Mouse (Mus musculus) thymus, adult 2 months (tissue): ENCODE results near the gene Minos1. TPM values are rescaled to one million over a fixed set of nuclear protein-coding genes. Genes with fewer than 3 reads are reported as not detected.

Experiments used
- DNase-seq: peaks from one replicate; pipeline ENCODE4 v3.0.0; 2021
- H3K27ac ChIP-seq: fragments of 200-500 bp; 2 replicates; pipeline ENCODE4 v1.5.1; 2012; ENCODE audit warnings: low read length, control low read depth; ENCODE audit not compliant: control insufficient read depth, insufficient read depth
- H3K27me3 ChIP-seq: fragments of 200-500 bp; 2 replicates; pipeline ENCODE4 v1.6.1; 2012; ENCODE audit warnings: mild to moderate bottlenecking, low read length, moderate library complexity, mixed read lengths; ENCODE audit not compliant: control insufficient read depth, insufficient read depth
- H3K36me3 ChIP-seq: fragments of 200-500 bp; 2 replicates; pipeline ENCODE4 v1.6.1; 2012; ENCODE audit warnings: mild to moderate bottlenecking, low read length, moderate library complexity; ENCODE audit not compliant: control insufficient read depth, insufficient read depth
- H3K4me1 ChIP-seq: fragments of 200-500 bp; replicated peaks from 2 replicates; pipeline ENCODE4 v1.6.1; 2012; ENCODE audit warnings: low read length; ENCODE audit not compliant: control insufficient read depth, insufficient read depth
- H3K4me3 ChIP-seq: fragments of 200-500 bp; 2 replicates; pipeline ENCODE4 v1.5.1; 2012; ENCODE audit warnings: mild to moderate bottlenecking, low read length, control low read depth, moderate library complexity; ENCODE audit not compliant: control insufficient read depth, insufficient read depth
- CTCF ChIP-seq: fragments of 200-500 bp; IDR thresholded peaks from 2 replicates; pipeline ENCODE4 v1.5.1; 2012; ENCODE audit warnings: mild to moderate bottlenecking, control low read depth, low read length, moderate library complexity, borderline replicate concordance; ENCODE audit not compliant: control insufficient read depth, poor library complexity, insufficient read depth; ENCODE audit errors: extremely low read depth
- POLR2A ChIP-seq: fragments of 200-500 bp; IDR thresholded peaks from 2 replicates; pipeline ENCODE4 v1.6.1; 2012; ENCODE audit warnings: mild to moderate bottlenecking, low read length, control low read depth, moderate library complexity; ENCODE audit not compliant: control insufficient read depth, poor library complexity, insufficient read depth; ENCODE audit errors: extremely low read depth
- WGBS: fragments of 180-500 bp; shearing (Covaris S2); methylation state at CpG from one replicate; pipeline ENCODE4 v1.1.7; 2018; 5-methylcytosine and 5-hydroxymethylcytosine counted together
- polyA plus RNA-seq: library from polyadenylated mRNA; depleted of rRNA; stranded (reverse); fragments of >200 nt; gene quantifications from 2 replicates; pipeline ENCODE4 v1.2.3, GENCODE M21; 2012

Gene Minos1
- polyA plus RNA-seq, 1 experiment = 65.3 TPM

GRCm38 (mm10) chr4:139082790-139083564 is 47.9 kb downstream of the Minos1 start:
- Histone ChIP-seq H3K36me3 (no peaks in the 10 kb centered on the region), H3K27me3 (no peaks in the 10 kb centered on the region), H3K4me3 (no peak overlapping the region), H3K27ac (no peak overlapping the region), H3K4me1 (no peaks in the 10 kb centered on the region)
- TF ChIP-seq POLR2A (no peak), CTCF (no peak)
- no peak for DNase-seq
- 68% methylated on average over 12 of the region's 12 CpGs for WGBS

- Histone ChIP-seq H3K4me3 (no peak overlapping the region), H3K27me3 (no peaks in the 10 kb centered on the region; the same call in 1 of the 2 replicates), H3K27ac (no peak overlapping the region), H3K36me3 (no peaks in the 10 kb centered on the region), H3K4me1 (no peaks in the 10 kb centered on the region)
- 82% methylated on average over 18 of the region's 18 CpGs for WGBS
- TF ChIP-seq POLR2A (no peak), CTCF (no peak)
- DNase-seq = no peak
These were observed 49.5 kb downstream of the Minos1 start for GRCm38 (mm10) chr4:139081270-139081931.

GRCm38 (mm10) chr4:139080259-139080658 is 50.7 kb downstream of the Minos1 start:
- Histone ChIP-seq H3K36me3 (no peaks in the 10 kb centered on the region), H3K4me1 (peaks cover 3% of the 10 kb centered on the region; the same call in 1 of the 2 replicates), H3K27me3 (no peaks in the 10 kb centered on the region; the same call in 1 of the 2 replicates), H3K27ac (no peak overlapping the region), H3K4me3 (no peak overlapping the region)
- DNase-seq = no peak
- TF ChIP-seq CTCF = no peak
- TF ChIP-seq POLR2A = no peak
- 95% methylated on average over 7 of the region's 7 CpGs for WGBS

- H3K27me3 ChIP-seq = peaks cover 6% of the 10 kb centered on the region
- peaks cover 7% of the 10 kb centered on the region; the same call in 1 of the 2 replicates for H3K4me1 ChIP-seq
- H3K36me3 ChIP-seq = no peaks in the 10 kb centered on the region
- TF ChIP-seq CTCF (no peak), POLR2A (no peak)
- DNase-seq = no peak
- H3K27ac ChIP-seq = no peak overlapping the region
- no peak overlapping the region for H3K4me3 ChIP-seq
- 88% methylated on average over 11 of the region's 11 CpGs for WGBS
These were observed 51.5 kb downstream of the Minos1 start for GRCm38 (mm10) chr4:139079439-139079838.

GRCm38 (mm10) chr4:139078726-139079125 is 52.2 kb downstream of the Minos1 start:
- Histone ChIP-seq H3K27ac (no peak overlapping the region), H3K4me3 (no peak overlapping the region), H3K4me1 (peaks cover 7% of the 10 kb centered on the region; the same call in 1 of the 2 replicates), H3K36me3 (no peaks in the 10 kb centered on the region), H3K27me3 (peaks cover 13% of the 10 kb centered on the region)
- TF ChIP-seq CTCF (no peak), POLR2A (no peak)
- 21% methylated on average over 4 of the region's 4 CpGs for WGBS
- no peak for DNase-seq

- H3K36me3 ChIP-seq = no peaks in the 10 kb centered on the region
- no peak overlapping the region for H3K27ac ChIP-seq
- WGBS = 32% methylated on average over 2 of the region's 2 CpGs
- H3K4me1 ChIP-seq = peaks cover 7% of the 10 kb centered on the region; the same call in 1 of the 2 replicates
- peak; percentile 18 for DNase-seq
- H3K27me3 ChIP-seq = peaks cover 16% of the 10 kb centered on the region
- TF ChIP-seq POLR2A = no peak
- H3K4me3 ChIP-seq = no peak overlapping the region
These were observed 52.6 kb downstream of the Minos1 start for GRCm38 (mm10) chr4:139078313-139078712.
